Mouse (Mus musculus): ENCODE data around the gene Gpsm3.

The Gpsm3 gene

DNA sequence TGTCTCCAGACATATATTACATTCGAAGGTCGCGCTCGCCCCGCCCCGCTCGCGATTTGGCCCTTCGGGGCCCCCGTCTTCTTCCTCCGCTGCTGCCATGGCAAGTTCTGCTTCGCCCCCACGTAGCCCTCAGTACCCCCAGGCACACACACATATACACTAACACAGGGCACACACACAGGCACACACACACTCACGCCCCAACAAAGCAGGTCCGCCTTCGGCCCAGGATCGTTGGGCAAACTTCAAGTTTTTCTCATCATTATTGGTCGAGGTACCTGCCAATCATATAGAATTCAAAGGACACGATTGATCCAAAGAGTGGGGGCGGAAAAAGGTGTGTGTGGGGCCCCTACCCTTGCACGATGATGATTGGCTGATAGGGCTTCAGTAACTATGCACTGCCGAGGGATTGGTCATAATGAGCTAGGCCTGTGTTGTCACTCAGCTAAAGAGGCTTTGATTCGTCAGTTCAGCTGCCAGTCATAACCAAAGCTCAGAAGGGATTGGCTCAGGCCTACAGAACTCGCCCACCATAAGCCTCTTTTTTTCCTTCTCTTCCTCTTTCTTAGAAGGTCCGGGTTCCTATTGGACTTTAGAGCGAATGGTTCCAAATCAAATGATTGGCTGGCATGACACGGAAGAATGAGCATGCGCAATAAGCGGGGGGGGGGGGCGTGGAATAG is 13.9 kb downstream of the Gpsm3 start, which contains the start of gene Rnf5:
Gene Rnf5, minus strand, starts transcription at position 316 of the 686 bp plus-strand sequence.
- peak; percentile 100 for DNase-seq (ENCODE audit: low read depth, low spot score)

DNA sequence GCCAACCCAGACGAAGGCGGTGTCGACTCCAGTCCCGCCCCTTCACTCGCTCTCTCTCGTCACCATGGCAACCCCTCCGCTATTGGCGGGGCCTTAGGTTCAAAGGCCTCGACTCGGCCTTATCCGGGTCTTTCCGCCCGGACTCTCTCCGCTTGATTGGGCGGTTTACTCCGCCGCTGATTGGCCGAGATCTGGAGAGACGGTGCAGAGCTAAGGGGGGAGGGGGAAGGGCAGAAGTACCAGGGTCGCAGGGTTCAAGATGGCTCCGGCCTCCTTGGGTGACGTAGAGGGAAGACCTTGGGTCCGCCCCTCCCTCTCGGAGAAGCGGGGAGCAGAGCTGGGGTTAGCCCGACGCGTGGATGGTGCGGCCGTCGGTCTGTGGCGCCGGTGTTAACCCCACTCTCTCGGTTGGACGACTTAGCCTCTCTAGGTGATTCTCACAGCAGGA is 14.5 kb downstream of the Gpsm3 start, which contains the start of gene Agpat1:
Gene Agpat1, plus strand, starts transcription at position 202 of the 448 bp plus-strand sequence.
- peak; percentile 100 for DNase-seq (ENCODE audit: low read depth, low spot score)

DNA sequence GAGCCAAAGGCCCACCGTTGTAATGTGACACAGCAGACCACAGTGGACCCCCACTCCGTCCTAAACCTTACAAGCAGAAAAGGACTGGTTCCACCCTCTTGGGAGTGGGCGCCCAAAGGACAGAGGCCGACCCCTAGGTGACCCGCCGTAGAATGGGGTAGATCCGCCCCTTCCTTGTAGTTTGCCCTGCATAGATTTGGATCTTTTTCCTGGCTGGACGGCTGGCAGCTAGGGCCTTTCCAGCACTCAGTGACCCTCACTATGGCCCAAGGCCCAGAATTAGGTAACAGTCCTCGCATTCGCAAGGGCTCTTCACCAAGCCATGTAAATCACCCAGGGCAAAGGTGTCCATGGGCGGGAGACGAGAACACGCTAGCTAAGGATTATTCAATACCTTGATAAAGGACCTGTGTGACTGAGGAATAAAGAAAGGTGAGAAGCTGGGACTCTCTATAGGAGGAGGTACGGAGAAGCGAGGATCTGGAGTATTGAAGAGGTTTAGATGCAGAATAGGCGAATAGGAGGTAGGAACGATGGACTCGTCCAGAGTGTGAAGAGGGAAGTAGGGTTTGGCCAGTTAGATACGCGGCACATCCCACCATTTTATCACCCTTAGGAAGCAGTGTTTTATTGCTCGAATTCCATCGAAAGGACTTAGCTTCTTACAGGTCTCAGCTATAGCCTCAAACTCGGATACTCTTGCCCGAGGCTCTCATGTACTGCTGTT is 15.1 kb downstream of the Gpsm3 start:
- peak; percentile 41 for DNase-seq (ENCODE audit: low read depth, low spot score)

DNA sequence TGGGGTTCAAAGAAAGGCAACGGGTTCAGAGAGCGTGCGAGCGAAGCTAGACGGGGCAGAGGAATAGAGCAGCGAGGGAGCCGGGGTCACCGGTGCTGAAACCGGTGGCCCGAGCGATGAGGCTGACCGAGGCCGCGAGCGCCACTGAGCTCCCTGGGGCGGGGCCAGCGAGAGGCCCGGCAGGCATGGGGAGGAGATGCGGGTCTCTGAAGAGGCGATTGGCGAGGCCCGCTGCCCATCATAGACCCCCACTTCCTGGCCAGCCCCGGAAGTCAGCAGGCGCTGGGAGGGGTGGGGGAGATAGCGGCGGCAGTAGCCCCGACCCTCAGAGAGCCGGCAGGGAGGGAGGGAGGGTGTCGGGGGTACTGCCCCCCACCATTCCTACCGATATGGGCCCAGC is 16.0 kb downstream of the Gpsm3 start:
- DNase-seq (ENCODE audit: low read depth, low spot score), result peak; percentile 95

DNA sequence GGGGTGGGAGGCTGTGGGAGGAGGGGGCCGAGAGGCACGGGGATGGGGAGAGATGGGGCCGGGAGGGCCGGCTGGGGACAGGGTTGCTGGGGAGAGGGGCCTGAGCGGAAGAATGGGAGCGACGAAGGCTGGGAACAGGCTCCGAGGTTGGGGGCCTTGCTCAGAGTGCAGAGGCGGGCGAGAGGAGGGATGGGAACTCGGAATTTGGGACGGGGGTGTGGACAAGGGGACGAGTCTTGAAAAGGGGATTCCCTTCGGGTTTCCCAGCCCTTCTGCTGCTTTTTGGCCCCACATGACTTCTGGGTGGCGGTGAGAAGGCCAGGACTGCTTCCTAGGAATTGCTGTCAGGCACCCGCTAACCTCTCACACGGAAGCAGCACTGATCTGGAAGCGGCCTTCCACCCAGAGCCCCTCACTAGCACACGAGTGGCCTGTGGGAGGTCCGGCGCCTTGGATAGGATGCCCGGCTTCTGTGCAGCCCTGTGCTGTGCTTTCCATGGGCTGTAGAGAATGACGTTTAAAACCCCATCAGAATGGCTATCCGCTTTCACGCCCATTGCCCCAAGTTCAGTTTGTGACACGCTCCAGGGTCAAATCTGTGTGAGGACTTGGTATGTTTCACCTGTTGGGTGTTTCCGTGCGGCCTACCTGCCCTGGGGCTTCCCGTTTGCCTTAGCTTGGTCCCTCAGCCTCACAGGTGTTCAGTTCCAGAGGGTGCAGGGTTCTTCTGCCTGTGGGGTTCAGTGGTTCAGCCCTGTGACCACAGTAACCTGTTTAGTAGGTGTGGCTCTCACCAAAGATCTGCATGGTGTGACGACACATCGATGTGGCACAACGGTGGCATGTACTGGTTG is 16.8 kb downstream of the Gpsm3 start:
- DNase-seq (ENCODE audit: low read depth, low spot score), result peak; percentile 53

DNA sequence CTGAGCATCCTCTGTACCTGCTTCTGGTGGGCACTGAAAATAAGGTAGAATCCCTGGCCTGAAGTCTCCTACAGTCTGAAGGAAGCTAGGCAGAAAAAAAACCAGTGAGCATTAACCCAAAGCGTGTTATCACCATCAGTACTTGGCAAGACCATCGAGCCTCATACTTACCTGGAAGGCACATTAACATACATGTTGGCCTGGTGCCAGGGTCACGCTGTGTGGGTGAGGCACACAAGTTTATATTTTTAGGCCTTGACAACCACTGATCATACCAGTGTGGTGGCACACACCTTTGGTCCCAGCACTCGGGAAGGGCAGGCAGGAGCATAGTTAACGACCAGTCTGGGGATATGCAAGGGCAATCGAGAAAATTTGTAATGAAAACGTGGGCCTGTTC is 18.4 kb downstream of the Gpsm3 start:
- DNase-seq (ENCODE audit: low read depth, low spot score), result no peak

DNA sequence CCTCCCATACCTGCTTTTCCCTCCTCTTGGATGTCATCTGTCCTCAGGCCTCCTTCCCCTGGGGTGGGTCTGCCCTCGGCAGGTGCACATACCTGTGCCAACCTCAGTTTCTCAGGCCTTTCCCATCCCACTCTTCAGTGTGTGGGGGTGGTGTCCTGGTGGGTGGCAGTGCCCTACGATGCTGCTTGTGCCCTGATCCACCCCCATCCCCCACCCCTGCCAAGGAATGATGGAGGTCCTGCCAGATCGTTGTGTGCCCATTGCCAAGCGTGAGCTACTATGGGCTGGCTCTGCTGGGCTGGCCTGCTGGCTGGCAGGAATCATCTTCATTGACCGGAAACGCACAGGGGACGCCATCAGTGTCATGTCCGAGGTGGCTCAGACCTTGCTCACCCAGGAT is 21.4 kb downstream of the Gpsm3 start:
- no peak for DNase-seq (ENCODE audit: low read depth, low spot score)

DNA sequence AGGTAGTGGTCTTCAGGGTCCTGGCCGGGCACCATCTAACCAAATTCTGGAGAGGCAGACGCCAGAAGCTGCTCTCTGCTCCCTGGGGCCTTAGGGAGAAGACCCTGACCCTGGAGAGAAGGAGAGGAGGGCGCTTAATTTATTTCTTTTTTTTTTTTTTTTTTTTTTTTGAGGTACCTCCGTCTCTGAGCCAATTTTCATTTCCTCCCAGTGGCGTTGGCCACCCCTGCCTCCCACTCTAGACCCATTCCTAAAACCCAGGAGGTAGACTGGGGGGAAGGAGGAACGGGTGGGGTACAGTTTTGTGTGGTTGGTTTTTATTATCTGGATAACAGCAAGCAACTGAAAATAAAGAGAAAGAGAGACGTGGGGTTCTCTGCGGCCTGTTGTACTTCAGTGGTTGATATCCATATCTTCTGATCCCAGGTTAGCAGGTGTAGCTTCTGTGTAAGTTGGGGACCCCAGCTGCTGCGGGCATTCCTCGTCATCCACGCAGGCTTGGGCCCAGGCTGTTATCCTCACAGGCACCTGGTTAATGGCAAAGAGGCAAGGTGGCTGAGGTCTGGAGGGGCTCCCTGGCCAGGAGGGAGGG is 23.5 kb downstream of the Gpsm3 start:
- DNase-seq (ENCODE audit: low read depth, low spot score), result no peak

DNA sequence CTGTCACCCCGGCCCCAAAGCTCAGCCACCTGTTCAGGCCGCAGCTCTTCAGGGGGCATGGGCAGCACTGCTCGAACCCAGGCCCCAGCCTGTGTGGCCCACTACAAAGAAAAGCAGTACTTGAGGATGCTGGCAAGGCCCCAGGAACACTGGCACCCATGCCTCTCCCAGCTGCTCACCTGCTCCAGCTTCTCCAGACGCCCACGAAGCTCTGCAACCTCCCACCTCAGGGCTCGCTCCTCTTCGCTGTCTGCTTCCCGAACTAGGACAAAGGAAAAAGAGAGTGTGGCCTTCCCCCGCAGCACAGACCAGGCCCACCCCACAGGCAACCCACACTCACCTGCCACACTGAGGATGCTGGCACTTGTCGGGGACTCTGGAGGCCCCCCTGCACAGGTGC is 24.2 kb downstream of the Gpsm3 start:
- no peak for DNase-seq (ENCODE audit: low read depth, low spot score)

DNA sequence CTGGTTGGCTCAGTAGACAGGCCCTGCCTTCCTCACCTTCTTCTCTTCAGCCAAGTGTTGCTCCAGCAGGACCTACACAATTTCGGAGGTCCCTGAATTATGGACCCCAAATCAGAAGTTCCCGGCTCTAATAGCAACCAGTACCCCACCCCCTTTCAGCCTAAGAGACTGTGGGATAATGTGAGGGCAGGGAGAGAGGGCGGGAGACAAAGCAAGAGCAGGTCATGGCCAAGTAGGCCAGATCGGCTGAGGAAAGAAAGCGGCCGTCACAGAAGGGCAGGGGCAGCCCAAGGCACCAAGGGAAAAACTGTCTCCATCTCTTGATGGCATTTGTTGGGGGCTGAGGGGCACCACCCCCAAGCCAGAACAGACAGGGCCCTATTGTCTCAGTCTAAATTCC is 26.3 kb downstream of the Gpsm3 start, which contains the start of gene Egfl8:
Gene Egfl8, minus strand, starts transcription at position 101 of the 400 bp plus-strand sequence.
- DNase-seq (ENCODE audit: low read depth, low spot score), result no peak

DNA sequence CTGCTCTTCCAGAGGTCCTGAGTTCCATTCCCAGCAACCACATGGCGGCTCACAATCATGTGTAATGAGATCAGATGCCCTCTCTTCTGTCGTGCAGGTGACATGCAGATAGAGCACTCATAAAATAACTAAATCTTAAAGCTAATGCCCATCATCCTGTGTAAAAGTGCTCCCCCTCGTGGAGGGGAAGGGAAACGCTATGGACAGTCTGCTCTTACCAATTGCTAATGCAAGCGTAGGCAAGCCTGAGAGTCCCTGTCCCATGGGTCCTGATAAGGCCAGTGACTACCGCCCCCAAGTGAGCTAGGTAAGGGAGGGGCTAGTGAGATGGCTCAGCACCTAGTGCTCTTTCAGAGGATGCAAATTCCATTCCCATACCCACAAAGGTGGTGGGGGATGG is 29.4 kb downstream of the Gpsm3 start:
- peak; percentile 80 for DNase-seq (ENCODE audit: low read depth, low spot score)

DNA sequence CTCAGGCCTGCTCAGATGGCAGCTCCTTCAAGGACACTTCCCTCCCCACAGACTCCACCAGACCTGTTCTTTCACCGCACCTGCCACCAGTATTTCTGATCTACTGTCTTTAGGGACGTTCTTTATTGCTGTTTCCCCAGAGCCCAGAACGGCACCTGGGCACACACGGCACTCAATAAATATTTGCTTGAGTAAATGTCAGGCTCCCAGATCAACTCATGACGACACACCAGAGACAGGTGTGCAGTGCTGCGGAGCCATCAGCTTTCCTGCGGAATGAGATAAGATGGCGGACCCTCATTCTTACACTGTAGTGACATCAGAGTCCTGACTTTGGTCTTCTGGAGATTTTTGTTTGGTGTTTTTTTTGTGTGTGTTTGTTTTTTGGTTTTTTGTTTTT is 31.4 kb downstream of the Gpsm3 start:
- no peak for DNase-seq (ENCODE audit: low read depth, low spot score)

DNA sequence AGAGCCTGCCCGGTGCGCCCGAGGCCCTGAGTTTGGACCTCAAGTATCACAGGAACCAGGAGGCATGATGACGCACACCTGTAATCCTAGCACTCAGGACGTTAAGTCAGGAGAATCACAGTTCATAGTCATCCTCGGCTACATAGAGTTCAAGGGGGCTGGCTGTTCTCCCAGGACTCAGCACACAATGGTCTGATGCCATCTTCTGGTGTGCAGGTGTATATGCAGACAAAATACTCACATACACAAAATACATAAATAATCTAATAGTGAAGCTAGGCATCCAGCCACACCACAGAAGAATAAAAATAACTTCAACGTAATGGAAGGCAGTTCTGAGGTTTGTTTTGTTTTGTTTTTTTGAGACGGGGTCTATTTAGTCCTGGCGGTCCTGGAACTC is 33.6 kb downstream of the Gpsm3 start:
- DNase-seq (ENCODE audit: low read depth, low spot score), result no peak

DNA sequence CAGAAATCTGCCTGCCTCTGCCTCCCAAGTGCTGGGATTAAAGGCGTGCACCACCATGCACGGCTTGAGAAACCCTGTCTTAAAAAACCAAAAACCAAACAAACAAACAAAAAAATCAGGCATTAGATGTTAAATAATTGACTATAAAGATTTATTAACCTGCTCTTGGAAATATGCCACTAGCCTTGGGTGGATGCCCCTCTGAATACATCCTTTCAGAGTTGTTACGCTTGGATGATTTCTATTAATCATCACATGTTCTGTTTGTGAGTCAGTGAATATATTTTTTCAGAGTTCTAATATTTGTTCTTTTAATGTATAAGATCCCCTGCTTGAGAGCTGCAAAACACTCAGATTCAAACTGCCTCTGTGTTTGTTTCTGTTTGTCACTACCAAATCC is 35.4 kb downstream of the Gpsm3 start:
- no peak for DNase-seq (ENCODE audit: low read depth, low spot score)

DNA sequence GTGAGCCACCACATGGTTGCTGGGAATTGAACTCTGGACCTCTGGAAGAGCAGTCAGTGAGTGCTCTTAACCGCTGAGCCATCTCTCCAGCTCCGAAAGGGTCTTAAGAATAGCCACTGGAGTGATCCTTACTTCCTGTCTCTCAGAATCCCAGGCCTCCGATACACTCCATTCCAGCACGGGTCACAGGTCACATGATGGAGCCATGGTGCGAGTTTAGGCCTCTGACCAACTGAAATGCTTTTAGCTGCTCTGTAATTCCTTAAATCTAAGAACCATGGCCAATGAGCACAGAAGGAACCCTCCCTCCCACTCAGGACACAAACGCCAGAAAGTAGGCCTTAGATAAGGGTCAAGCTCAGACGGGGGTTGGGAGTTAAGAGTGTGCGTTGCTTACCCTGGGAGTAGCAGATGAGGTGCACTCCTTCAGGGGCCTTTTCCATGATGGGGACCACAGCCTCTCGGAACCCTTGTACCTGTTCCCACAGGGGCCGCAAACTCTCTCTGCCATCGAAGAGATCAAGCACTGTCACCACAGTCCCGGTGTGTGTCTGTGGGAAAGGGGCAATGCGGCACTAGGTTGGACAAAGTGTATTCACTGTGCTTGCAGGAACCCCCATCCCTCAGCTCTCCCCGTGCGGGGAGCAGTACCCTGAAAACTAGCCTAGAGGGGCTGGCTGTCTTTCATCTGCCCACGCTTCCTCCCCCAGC is 36.6 kb downstream of the Gpsm3 start:
- DNase-seq (ENCODE audit: low read depth, low spot score), result no peak

DNA sequence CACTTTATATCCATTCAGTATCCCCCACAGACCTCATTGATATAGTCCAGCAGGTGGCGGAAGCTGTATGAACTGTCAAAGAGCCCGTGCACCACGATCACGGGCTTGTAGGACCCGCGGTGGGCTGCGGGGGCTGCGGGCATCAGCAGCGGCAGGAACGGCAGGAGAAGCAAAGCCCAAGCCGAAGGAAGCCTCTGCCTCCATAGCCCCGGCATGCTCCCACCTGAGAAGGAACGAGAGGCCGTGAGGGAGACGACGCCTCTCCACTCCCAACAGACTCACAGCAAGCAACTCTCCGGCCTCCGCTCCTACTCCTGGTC is 37.1 kb downstream of the Gpsm3 start:
- DNase-seq (ENCODE audit: low read depth, low spot score), result peak; percentile 56

DNA sequence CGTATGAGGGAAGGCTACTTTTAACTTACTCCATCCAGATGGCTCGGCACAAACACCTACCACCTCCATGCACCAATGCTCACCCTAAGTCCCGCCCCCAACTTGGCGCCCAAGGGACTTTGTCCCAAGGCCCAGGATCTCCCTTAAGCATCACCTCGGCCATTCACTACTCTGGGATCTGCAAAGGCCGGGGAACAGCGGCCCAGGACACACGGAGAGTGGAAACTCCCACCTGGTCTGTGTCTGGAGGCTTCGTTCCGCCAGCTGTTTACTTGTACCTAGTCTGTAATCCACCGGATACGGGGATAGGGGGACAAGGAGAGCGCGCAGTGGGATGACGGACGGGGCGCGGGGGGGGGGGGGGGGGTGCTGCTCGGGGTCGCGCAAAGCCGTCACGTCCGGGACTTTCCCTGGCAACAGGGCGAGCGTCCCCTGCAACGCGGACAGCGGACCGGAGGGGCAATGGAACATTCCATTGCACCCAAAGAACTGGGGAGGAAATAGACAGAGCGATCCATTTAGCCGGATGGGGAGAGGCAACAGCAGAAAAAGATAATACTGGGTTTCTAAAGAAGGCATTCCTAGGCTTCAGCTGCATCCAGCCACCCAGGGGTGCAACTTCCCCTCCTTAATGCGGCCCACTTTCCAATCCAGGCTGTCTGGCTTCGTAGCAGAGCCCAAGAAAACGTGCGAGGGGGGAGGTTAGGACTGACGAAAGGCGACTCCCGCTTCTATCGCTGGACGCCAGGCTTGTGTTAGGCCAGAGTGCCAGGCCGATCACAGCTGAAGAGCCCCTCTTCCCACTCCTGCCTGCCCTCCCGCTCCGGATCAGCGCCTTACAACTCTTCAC is 37.7 kb downstream of the Gpsm3 start:
- DNase-seq (ENCODE audit: low read depth, low spot score), result peak; percentile 86

DNA sequence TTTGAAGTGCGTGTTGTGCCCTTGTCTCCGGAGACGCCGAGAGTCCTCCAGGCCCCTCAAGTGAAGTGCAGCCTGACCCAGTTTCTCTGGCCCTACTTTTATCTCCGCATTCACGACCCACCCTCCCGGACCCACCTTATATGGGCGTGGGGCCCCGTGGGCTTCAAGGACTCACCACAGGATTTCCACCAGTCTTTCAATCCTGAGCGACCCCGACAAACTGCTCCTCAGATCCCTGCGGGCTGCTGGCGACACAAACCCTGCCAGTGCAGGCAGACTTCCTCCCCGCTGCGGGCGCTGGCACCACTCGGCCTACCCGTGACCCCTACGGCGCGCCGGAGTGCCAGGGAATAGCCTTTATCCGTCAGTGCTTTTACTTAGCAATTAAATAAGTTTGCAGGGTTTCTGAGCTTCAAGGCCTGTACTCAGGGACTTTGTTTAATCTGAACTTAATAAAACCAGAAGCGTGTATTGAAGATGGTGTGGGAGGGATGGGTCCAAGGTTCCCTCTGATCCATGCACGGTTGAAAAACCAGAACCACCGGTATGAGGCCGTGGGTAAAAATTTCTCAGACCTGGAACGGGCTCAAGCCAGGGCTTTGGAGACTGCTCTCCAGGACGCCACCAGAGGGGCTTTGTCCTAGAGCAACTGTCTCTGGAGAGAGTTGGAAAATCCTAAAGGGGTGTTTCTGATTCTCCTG is 38.5 kb downstream of the Gpsm3 start, which contains the start of gene Ppt2:
Gene Ppt2, minus strand, starts transcription at position 568 of the 701 bp plus-strand sequence.
- peak; percentile 54 for DNase-seq (ENCODE audit: low read depth, low spot score)

DNA sequence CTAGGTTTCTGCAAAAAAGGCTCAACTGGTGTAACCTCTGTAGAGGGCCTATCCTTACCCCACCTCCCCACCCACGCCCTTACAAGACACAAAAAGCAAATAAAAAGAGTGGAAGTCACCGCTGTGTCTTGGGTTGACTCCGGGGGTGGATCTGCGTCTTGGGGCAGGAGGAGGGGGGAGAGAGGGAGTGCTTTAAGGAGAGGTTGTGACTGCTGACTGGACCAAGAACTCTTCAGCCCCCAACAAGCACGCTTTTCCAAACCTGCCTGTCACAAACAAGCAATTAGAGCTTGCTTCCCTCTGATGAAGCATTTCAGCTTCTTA is 39.0 kb downstream of the Gpsm3 start:
- DNase-seq (ENCODE audit: low read depth, low spot score), result peak; percentile 45
